Mouse (Mus musculus): Measurements from ENCODE around the gene Smchd1.

GRCm38 (mm10) chr17:71474128-71474527 lies 1.0 kb downstream of the Smchd1 start:
- TF ChIP-seq CTCF (IDR thresholded peaks at IDR 0.05; ENCODE audit: low read depth), result no peak
- TF ChIP-seq EP300 (optimal IDR thresholded peaks at IDR 0.05), result no peak

Data from stomach, postnatal 0 days (tissue).